Mouse (Mus musculus): ENCODE data around the gene Arid4a.

GRCm38 (mm10) chr12:71049596-71050265 is 33.9 kb downstream of the Arid4a start:
- TF ChIP-seq POLR2A (IDR thresholded peaks at IDR 0.05; ENCODE audit: insufficient read depth, low read depth, low read length) (no peak), CTCF (IDR thresholded peaks at IDR 0.05; ENCODE audit: insufficient read depth, low read depth, low read length) (no peak)
